Mouse (Mus musculus): ENCODE measurements around the gene Crhbp.

DNA sequence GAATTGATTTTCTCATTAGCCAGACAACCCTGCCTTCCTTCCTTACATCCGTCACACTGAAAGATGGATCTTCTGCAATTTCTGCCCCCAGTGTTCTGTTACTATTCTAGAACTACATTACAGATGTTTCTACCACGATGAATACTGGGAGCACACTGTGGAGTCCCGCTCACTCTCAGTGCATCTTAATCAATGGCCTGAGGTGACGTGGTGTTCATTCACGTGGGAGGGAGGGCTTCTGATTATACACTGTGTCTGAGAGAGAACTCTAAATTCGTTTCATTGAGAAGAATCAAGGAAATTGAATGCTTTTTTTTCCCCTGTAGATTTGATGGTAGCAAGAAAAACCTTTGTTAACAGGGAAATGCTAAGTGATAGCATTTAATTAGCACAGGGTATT, 19.2 kb downstream of the Crhbp start:
- TF ChIP-seq POLR2A (IDR thresholded peaks at IDR 0.05; ENCODE audit: extremely low read depth, insufficient read depth, low read length) (no peak), CTCF (IDR thresholded peaks at IDR 0.05; ENCODE audit: extremely low read depth, insufficient read depth, low read length) (no peak)
